Mouse (Mus musculus): ENCODE results near the gene Dcst2.

Dcst2 gene

GRCm38 (mm10) chr3:89411490-89412393 lies 50.0 kb downstream of the Dcst2 start, which contains the start of gene Flad1:
Gene Flad1, minus strand, starts transcription at chr3:89411870.
- peak; percentile 100 for DNase-seq (ENCODE audit: low read depth, low spot score)

DNA sequence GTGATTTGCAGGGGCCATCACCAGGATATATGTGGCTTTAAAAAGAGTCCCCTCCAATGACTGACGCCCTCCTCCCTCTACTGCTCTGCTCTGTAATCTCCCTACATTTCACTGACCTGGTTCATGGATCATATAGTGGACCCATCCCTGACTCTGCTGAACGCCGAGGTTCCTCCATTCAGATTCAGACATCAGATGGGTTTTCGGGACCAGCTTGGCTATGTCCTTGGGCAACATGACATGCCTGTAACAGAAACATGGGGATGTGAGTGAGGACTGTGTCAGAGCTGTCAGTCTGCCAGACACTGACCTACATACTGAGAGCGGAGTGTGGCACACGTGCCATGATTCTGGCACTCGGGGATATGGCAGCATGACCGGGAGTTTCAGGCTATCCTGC lies 54.4 kb downstream of the Dcst2 start:
- DNase-seq (ENCODE audit: low read depth, low spot score) = no peak

DNA sequence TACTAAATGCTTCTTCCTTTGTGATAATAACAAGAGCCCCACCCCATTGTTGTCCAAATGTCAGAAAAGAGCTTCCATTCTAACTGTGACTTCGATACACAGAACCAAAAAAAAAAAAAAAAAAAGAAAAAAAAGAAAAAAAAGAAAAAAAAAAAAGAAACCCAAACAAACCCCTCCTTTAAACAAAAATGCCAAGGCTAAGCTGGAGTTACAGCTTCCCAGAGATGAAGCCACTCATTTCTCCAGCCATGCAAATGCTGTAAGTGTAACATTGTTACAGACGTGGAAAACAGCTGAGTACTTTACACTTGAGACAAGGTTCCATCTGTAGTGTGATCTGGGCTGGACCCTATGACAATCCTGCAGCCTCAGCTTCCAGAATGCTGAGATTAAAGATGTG lies 55.4 kb downstream of the Dcst2 start:
- no peak for DNase-seq (ENCODE audit: low read depth, low spot score)

GRCm38 (mm10) chr3:89417840-89418169 lies 56.0 kb downstream of the Dcst2 start:
- DNase-seq (ENCODE audit: low read depth, low spot score) = no peak

DNA sequence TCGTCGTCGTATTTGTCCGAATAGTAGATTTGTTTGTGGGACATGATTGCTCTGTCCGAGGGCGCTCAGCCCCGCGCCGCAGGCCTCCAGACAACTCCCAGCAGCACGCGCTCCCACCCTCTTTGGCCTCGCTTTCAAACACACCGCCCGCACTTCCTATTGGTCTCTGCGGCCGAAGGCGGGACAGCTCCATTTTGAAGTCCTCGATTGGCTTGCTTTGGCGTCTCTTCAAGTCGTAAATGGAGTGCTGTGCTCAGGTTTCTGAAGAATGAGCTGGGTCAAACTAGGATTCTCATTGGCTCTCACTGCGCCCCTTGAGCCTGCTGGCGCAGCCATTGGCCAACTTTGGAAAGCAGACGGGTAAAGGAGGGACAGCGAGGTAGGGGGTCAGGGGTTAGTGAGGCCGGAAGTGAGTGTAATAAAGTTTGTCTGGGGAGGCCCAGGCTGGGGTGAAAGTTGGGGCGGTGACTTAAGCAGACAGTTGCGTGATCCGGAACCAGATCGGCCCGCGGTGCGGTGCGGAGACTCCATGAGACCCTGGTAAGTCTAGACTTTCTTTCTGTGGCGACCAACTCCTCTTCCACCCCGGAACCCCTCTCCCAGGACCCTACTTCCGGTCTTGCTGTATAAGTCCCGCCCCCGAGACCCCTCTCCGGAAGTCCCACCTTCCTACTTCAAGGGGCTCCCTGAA lies 56.5 kb downstream of the Dcst2 start, which contains the start of the genes Cks1b and Shc1:
Gene Cks1b (minus strand): TSS at position 214 of the 691 bp plus-strand sequence.
Gene Shc1 (plus strand): TSS at position 274 of the 691 bp plus-strand sequence.
- peak; percentile 99 for DNase-seq (ENCODE audit: low read depth, low spot score)

DNA sequence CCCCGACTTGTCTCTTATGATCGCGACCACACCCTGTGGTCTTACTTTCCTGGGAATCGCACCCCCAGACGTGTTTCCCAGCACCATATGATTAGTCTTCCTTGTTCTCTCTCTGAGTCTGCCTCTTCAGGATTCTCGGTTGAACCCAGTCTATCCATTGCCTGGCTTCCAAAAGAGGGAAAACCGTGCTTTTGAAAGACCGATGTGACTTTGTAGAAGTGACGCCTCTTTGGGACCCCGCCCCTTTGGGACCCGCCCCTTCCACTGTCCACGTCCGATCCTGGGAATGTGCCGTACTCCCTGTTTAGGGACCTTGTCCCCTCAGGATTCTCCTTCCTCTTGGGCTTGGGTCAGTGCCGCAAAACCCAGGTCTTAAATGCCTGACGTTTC lies 57.1 kb downstream of the Dcst2 start:
- no peak for DNase-seq (ENCODE audit: low read depth, low spot score)

DNA sequence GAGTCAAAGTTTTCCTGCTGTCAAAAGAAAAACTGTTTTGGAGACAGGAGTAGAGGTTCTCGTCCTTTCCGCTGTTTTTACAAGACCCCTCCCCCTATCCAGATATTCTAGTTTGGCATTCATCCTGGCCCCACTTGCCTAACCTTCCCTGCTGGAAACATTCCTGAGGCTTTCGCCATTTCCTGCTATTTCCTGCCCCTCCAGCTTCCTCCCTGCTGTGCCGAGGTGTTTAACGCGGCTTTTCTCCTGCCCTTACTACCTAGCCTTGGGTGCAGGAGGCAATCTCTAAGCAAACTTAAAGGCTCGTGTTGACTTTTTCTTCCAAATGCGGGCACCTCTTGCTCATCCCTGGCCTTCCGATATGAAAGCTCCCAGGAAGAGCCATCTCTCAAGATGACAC lies 57.8 kb downstream of the Dcst2 start:
- DNase-seq (ENCODE audit: low read depth, low spot score) = no peak

DNA sequence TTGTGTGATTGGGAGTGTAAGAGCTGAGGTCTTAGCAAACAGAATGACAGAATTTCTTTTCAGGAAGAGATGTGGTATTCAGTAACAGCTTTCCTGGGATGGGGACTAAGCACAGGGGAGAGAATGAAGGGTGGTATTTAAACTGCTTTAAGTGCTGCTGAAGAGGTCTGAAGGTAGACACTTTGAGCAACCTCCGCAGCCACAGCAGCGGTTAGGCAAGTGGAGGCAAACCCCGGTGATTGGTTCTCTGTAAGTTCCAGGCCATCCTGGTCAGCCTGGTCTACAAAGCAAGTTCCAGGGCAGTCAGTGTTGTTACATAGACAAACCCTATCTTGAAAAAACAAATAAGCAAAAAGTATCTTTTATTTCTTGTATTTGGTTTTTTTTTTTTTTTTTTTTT lies 58.2 kb downstream of the Dcst2 start:
- DNase-seq (ENCODE audit: low read depth, low spot score) = no peak

DNA sequence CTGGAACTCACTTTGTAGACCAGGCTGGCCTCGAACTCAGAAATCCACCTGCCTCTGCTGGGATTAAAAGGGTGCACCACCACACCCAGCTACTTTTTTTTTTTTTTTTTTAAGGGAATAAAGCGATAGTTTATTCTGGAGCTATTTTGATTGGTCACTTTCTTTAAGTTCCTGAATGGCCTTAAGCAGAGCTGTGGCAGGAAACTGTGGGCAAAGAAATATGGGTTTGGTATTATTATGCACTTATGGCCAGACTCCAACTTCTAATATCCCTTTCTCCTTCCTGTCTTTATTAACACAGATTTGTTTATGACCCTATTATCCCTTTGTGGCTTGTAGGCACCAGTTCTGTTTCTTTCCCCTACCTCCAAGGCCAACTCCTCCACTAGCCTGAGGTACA lies 58.6 kb downstream of the Dcst2 start:
- DNase-seq (ENCODE audit: low read depth, low spot score) = no peak

GRCm38 (mm10) chr3:89421002-89421774 lies 59.4 kb downstream of the Dcst2 start:
- peak; percentile 73 for DNase-seq (ENCODE audit: low read depth, low spot score)

- no peak for DNase-seq (ENCODE audit: low read depth, low spot score)
Measured at GRCm38 (mm10) chr3:89421810-89422473, 60.2 kb downstream of the Dcst2 start.

DNA sequence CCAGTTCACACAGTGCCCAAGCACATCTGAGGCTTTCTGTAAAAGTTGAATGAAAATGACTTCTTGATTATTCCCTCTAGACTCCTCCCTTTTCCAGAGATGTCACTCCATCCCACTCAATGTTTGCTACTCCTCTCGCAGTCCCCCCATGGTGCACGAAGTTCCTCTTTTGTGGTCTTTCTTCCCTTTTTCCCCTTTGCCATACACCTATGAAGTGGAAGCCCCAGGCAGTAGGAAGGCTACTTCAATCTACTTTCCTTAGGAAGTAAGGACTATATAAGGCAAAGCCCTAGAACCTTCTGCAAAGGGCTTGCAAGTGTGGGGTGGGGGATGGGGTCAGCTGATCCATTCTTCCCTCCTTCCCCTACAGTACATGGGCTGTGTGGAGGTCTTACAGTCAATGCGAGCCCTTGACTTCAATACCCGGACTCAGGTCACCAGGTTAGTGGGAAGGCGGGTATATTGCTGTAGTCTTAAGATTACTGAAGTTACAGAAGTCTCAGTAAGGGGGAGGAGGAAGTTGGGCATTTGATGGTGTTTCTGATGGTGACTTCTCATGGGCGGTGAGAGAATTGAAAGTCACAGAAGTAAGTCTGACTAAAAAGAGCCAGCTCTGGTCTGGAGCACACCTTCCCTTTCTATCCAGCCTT lies 60.9 kb downstream of the Dcst2 start:
- no peak for DNase-seq (ENCODE audit: low read depth, low spot score)

DNA sequence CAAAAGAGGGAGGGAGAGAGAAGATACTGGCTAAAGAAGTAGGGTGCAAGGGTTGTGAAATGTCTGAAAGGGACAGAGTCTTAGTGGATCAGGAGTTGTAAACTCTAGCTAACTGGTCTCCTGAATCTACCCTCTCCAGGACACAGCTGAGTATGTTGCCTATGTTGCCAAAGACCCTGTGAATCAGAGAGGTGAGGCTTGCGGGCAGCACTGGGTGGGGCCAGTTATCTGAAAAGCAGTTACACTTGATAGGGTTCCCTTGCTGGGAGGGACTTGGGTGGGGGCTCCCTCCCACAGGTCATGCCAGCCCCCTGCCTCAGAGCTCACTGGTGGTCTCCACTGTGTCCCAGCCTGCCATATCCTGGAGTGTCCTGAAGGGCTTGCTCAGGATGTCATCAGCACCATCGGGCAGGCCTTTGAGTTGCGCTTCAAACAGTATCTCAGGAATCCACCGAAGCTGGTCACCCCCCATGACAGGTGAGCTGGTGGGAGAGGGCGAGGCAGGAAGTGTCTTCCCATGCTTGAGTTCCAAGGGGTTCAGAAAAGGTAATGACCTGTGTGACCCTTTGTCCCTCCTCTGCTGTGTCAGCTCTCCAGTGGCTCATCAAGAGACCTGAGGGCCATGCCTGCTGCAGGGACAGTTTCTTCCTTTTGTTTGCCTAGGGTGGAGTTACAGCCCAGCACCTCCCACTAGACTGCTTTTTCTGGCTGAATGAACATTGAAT lies 62.8 kb downstream of the Dcst2 start:
- DNase-seq (ENCODE audit: low read depth, low spot score) = no peak

GRCm38 (mm10) chr3:89425141-89425525 lies 63.4 kb downstream of the Dcst2 start:
- DNase-seq (ENCODE audit: low read depth, low spot score) = no peak

- no peak for DNase-seq (ENCODE audit: low read depth, low spot score)
Measured at GRCm38 (mm10) chr3:89425876-89426275, 64.1 kb downstream of the Dcst2 start.
